Mouse (Mus musculus) heart, adult 2 months (tissue): ENCODE data around the gene Slfn8. TPM values are rescaled to one million over a fixed set of nuclear protein-coding genes. Genes with fewer than 3 reads are reported as not detected.
"Not testable (repeated sequence)": the region's sequence is repeated elsewhere in the genome, so short reads cannot be mapped to it uniquely, and the experiment has no call there.

Source experiments
- DNase-seq, 2 experiments: peaks; one replicate each; pipeline ENCODE4 v3.0.0; 2021
- H3K27ac ChIP-seq: fragments of 200-600 bp; 2 replicates; pipeline ENCODE4 v1.8.1; 2022
- H3K27me3 ChIP-seq: fragments of 200-500 bp; 2 replicates; pipeline ENCODE4 v1.6.1; 2012; ENCODE audit warnings: mild to moderate bottlenecking, low read length, inconsistent platforms, mixed read lengths; ENCODE audit not compliant: control insufficient read depth, insufficient read depth
- H3K36me3 ChIP-seq: fragments of 200-500 bp; 2 replicates; pipeline ENCODE4 v1.6.1; 2012; ENCODE audit warnings: low read length, inconsistent platforms; ENCODE audit not compliant: control insufficient read depth, insufficient read depth
- H3K4me1 ChIP-seq: fragments of 200-500 bp; 2 replicates; pipeline ENCODE4 v1.6.1; 2011; ENCODE audit warnings: low read length; ENCODE audit not compliant: control insufficient read depth, insufficient read depth
- H3K4me3 ChIP-seq: fragments of 200-600 bp; 2 replicates; pipeline ENCODE4 v1.8.1; 2022
- H3K79me2 ChIP-seq: fragments of 200-500 bp; replicated peaks from 2 replicates; pipeline ENCODE4 v1.6.1; 2012; ENCODE audit warnings: mild to moderate bottlenecking, inconsistent platforms, low read length, moderate library complexity, mixed read lengths; ENCODE audit not compliant: control insufficient read depth, insufficient read depth
- H3K9ac ChIP-seq: fragments of 200-500 bp; 2 replicates; pipeline ENCODE4 v1.6.1; 2012; ENCODE audit warnings: low read depth, mild to moderate bottlenecking, control low read depth, inconsistent platforms, low read length, mixed read lengths
- CTCF ChIP-seq: fragments of 200-600 bp; IDR thresholded peaks from 2 replicates; pipeline ENCODE4 v1.8.1; 2022; ENCODE audit warnings: antibody characterized with exemption, mild to moderate bottlenecking, moderate library complexity
- EP300 ChIP-seq: fragments of 200-500 bp; IDR thresholded peaks from 2 replicates; pipeline ENCODE4 v1.6.1; 2011; ENCODE audit warnings: low read depth, low read length, control low read depth; ENCODE audit not compliant: insufficient read depth
- POLR2A ChIP-seq: fragments of 200-500 bp; IDR thresholded peaks from 2 replicates; pipeline ENCODE4 v1.6.1; 2011; ENCODE audit warnings: mild to moderate bottlenecking, low read depth, low read length, control low read depth; ENCODE audit not compliant: insufficient read depth
- WGBS: fragments of 180-500 bp; shearing (Covaris S2); methylation state at CpG from one replicate; pipeline ENCODE4 v1.1.7; 2018; 5-methylcytosine and 5-hydroxymethylcytosine counted together
- intact Hi-C: fragments of 180-260 bp; cut with DNase I; formaldehyde crosslinking; loops from one replicate; pipeline ENCODE4 v1.15.1; 2025
- polyA plus RNA-seq: library from polyadenylated mRNA; depleted of rRNA; stranded (reverse); fragments of >200 nt; gene quantifications from 2 replicates; pipeline ENCODE4 v1.2.3, GENCODE M21; 2012
- total RNA-seq, 2 experiments: library from RNA; stranded (reverse); gene quantifications; 2 replicates each; pipeline ENCODE4 v1.2.3; 2021

Gene Slfn8
- total and polyA plus RNA-seq, 3 experiments = 0.47 to 0.91 (median 0.51) TPM

GRCm38 (mm10) chr11:82983193-82983592 is 37.4 kb downstream of the Slfn8 start:
- H3K4me1 ChIP-seq = no peaks in the 10 kb centered on the region
- no peaks in the 10 kb centered on the region for H3K36me3 ChIP-seq
- H3K79me2 ChIP-seq = no peaks in the 10 kb centered on the region
- DNase-seq = no peak
- WGBS = 79% methylated on average over 17 of the region's 17 CpGs
- H3K27me3 ChIP-seq = no peaks in the 10 kb centered on the region
- H3K27ac ChIP-seq = no peak overlapping the region
- TF ChIP-seq CTCF (no peak), EP300 (no peak), POLR2A (no peak)
- no peak overlapping the region for H3K4me3 ChIP-seq
- H3K9ac ChIP-seq = no peak overlapping the region
- intact Hi-C loops = no loop called here

- intact Hi-C loops, H3K4me3 ChIP-seq: not testable (repeated sequence)
Observed at GRCm38 (mm10) chr11:82982409-82982808, 38.2 kb downstream of the Slfn8 start.

GRCm38 (mm10) chr11:82973916-82974315 is 46.7 kb downstream of the Slfn8 start:
- Histone ChIP-seq H3K9ac (no peak overlapping the region), H3K4me1 (no peaks in the 10 kb centered on the region; the same call in 1 of the 2 replicates), H3K27ac (no peak overlapping the region), H3K79me2 (no peaks in the 10 kb centered on the region), H3K27me3 (no peaks in the 10 kb centered on the region), H3K4me3 (no peak overlapping the region), H3K36me3 (no peaks in the 10 kb centered on the region)
- DNase-seq = peak in 1 of 2 experiments; percentile 35
- intact Hi-C loops = loop anchor here (5.0 kb wide), 1 partner anchor 258 kb away; no protein-coding TSS in a partner anchor
- TF ChIP-seq EP300 (no peak), CTCF (no peak), POLR2A (no peak)
- WGBS = 33% methylated on average over 5 of the region's 5 CpGs

More at GRCm38 (mm10) chr11:82982409-82982808, 38.2 kb downstream of the Slfn8 start:
- WGBS = 94% methylated on average over 2 of the region's 2 CpGs
- not testable (repeated sequence) for DNase-seq, H3K27me3 ChIP-seq, H3K9ac ChIP-seq, H3K36me3 ChIP-seq, H3K79me2 ChIP-seq, H3K27ac ChIP-seq, H3K4me1 ChIP-seq

GRCm38 (mm10) chr11:82971590-82971974 is 49.0 kb downstream of the Slfn8 start:
- TF ChIP-seq CTCF = no peak
- TF ChIP-seq POLR2A = no peak
- no peak for TF ChIP-seq EP300
- no peak overlapping the region for H3K9ac ChIP-seq
- no peaks in the 10 kb centered on the region for H3K79me2 ChIP-seq
- DNase-seq = no peak
- WGBS = 63% methylated on average over 11 of the region's 11 CpGs
- H3K27ac ChIP-seq = no peak overlapping the region
- no peaks in the 10 kb centered on the region; the same call in 1 of the 2 replicates for H3K4me1 ChIP-seq
- no peaks in the 10 kb centered on the region for H3K27me3 ChIP-seq
- H3K36me3 ChIP-seq = no peaks in the 10 kb centered on the region
- H3K4me3 ChIP-seq = no peak overlapping the region
- intact Hi-C loops = loop anchor here (5.0 kb wide), 1 partner anchor 261 kb away; no protein-coding TSS in a partner anchor

GRCm38 (mm10) chr11:82970712-82971589 is 49.7 kb downstream of the Slfn8 start:
- peak; percentile 74 for TF ChIP-seq CTCF
- TF ChIP-seq EP300 = no peak
- 14% methylated on average over 31 of the region's 31 CpGs for WGBS
- Histone ChIP-seq H3K4me3 (no peak overlapping the region), H3K9ac (peak overlapping the region; percentile 52), H3K36me3 (no peaks in the 10 kb centered on the region), H3K4me1 (no peaks in the 10 kb centered on the region; the same call in 1 of the 2 replicates), H3K79me2 (no peaks in the 10 kb centered on the region), H3K27ac (no peak overlapping the region), H3K27me3 (no peaks in the 10 kb centered on the region)
- intact Hi-C loops = loop anchor here (5.0 kb wide), 1 partner anchor 261 kb away; no protein-coding TSS in a partner anchor
- DNase-seq = peak; percentile 33 to 60

GRCm38 (mm10) chr11:82962215-82962614 is 58.4 kb downstream of the Slfn8 start:
- intact Hi-C loops = no loop called here

More at GRCm38 (mm10) chr11:82962215-82962614, 58.4 kb downstream of the Slfn8 start:
- TF ChIP-seq POLR2A (no peak), CTCF (no peak), EP300 (no peak)
- no peak overlapping the region for H3K27ac ChIP-seq
- H3K4me3 ChIP-seq = no peak overlapping the region
- WGBS = 81% methylated on average over 8 of the region's 8 CpGs
- no peaks in the 10 kb centered on the region for H3K79me2 ChIP-seq
- H3K9ac ChIP-seq = no peak overlapping the region
- DNase-seq = no peak
- no peaks in the 10 kb centered on the region for H3K27me3 ChIP-seq
- H3K36me3 ChIP-seq = peaks cover 55% of the 10 kb centered on the region
- peaks cover 7% of the 10 kb centered on the region for H3K4me1 ChIP-seq
